Mouse (Mus musculus) c-Kit-negative CD71-positive TER-119-positive erythroid progenitor cells, embryonic 14.5 days (primary cell): Measurements from ENCODE around the gene Pecam1.
"Not testable (repeated sequence)": the region's sequence is repeated elsewhere in the genome, so short reads cannot be mapped to it uniquely, and the experiment has no call there.

ENCODE experiments used
- DNase-seq: peaks from one replicate; pipeline ENCODE4 v3.0.0-alpha.2; 2013; ENCODE audit warnings: low read depth, low spot score

Gene Pecam1

GRCm38 (mm10) chr11:106770195-106770974 lies 20.0 kb upstream of the Pecam1 start:
- DNase-seq = no peak

- no peak for DNase-seq
Observed at GRCm38 (mm10) chr11:106767516-106767915, 17.1 kb upstream of the Pecam1 start.

GRCm38 (mm10) chr11:106766611-106767162 lies 16.3 kb upstream of the Pecam1 start:
- DNase-seq = no peak

DNA sequence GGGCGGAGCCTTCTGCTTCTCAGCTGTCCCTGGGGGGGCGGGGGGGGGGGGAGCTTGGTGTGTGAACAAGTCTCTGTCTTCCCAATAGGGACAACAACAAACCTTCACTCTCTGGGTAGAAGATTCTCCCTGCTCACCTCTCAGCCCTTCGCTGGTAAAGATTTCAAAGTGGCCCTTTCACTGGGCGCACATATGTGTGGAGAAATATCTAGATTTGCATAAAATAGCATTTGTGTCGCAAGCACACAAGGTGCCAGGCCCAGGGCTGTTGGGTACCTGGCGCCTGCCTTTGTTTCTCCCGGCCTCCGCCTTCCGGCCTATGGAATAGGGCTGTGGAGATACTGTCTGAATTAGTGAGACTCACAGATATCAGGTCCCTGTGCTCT lies 12.4 kb upstream of the Pecam1 start:
- DNase-seq = no peak

DNA sequence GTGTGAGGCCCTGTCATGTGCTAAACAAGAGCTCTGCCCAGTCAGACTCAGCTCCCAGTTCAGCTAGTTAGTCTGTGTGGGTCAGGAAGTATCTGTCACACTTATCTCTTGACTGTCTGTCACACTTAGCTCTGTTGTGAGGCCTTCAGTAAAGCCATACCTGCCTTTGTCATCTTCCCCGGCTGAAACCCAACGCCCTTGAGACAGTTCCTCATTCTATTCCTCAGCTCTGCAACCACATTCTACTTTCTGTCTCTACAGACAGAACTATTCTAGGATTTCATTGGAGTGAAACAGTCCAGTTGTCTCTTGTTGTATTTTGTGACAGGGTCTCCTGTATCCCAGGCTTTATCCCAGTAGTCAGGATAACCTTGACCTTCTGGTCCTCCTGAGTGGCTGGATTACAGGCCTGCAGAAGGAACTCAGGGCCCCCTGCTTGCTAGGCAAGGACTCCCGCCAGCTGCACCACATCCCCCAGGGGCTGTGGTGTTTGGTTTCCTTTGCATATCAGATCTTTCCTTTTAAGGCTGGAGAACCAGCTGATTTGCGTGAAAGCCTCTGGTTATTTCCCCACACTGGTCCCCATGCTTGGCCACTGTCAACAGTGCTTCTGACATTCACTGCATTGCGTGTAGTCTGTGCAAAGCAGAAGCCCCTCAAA lies 11.8 kb upstream of the Pecam1 start:
- no peak for DNase-seq

- DNase-seq = no peak
Observed at GRCm38 (mm10) chr11:106760511-106760910, 10.1 kb upstream of the Pecam1 start.

DNA sequence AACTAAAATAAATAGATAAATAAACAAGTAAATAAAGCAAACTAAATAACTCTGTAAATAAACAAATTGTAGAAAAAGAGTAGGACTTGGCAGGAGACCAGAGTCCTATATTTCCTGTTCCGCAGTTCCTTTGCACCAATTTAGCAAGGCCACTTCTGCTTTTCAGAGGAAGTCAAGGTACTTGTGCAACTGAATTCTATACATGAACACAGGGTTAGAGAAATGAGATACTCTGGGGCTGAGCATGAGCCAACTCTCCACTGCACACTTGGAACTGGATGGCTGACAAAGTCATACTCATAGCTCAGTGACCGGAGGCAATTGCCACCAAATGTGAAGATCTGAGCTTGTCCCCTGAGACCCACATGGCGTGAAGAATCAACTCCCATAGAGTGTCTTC lies 8.6 kb upstream of the Pecam1 start:
- DNase-seq = no peak

DNA sequence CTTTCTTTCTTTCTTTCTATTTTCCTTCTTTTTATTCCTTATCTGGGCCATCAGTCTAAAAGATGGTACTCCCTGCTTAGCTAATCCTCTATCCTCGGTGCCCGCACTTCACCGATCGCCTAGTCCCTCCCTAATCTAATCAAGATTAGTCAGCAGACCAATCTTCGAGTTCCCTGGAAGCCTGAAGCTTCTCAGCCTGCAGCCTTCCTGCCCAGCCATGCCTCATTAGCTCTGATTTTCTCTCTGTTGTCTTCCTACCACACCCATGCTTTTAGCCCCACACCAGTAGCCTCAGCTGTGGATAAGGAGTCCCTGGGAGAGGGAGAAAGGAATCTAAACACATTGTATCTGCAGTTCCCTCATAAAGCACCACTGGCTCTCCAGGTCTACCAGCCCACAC lies 5.2 kb upstream of the Pecam1 start:
- DNase-seq = no peak

DNA sequence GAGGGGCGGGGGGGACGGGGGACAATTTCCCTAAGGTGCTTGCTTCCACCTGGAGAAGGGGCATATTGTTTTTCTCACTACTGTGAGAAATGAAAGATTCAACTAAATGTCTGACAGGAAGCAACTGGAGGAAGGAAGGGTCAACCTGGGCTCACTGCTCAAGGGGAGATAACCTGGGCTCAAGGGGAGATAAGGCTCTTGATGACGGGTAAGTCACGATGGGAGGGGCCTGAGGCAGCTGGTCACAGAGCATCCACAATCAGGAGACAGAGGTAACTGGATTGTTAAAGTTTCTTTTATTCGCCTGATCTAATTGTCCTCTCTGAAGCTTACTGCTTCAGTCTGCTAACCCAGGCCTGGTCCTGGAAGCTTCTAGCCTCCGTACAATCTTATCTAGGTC lies 2.9 kb upstream of the Pecam1 start:
- no peak for DNase-seq

DNA sequence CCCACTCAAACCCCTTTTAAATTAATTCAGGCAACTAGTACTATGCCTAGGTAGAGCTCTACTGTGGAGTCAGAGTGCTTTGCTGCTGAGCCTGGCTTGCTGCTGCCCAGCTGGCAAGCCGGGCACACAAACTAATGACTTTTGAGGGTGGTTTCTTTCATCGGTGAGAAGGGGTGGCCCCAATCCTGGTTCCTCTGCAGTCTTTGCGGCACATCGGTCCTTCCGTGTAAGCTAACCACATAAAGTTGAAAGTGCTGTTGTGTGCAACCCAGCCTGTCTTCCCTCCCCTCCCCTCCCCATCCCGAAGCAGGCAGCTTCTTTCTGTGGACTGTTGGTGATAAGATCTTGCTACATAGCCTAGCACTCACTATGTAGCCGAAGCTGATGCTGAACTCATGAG lies 1.7 kb upstream of the Pecam1 start:
- no peak for DNase-seq

- no peak for DNase-seq
Observed at GRCm38 (mm10) chr11:106751039-106752018, 901 bp upstream of the Pecam1 start, which contains the start of gene Milr1. Gene Milr1 (plus strand): TSS chr11:106751226.

DNA sequence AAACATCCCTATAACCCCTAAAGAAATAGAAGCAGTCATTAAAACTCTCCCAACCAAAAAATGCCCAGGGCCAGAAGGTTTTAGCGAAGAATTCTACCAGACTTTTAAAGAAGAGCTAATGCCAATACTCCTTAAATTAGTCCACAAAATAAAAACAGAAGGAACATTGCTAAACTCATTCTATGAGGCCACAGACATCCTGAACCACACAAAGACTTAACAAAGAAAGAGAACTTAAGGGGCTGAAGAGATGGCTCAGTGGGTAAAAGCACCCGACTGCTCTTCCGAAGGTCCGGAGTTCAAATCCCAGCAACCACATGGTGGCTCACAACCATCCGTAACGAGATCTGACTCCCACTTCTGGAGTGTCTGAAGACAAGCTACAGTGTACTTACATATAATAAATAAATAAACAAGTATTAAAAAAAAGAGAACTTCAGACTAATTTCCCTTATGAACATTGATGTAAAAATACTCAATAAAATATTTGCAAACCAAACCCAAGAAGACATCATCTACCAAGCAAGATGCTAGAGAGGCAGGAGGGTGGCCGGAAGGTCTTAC lies 789 bp downstream of the Pecam1 start:
- not testable (repeated sequence) for DNase-seq

DNA sequence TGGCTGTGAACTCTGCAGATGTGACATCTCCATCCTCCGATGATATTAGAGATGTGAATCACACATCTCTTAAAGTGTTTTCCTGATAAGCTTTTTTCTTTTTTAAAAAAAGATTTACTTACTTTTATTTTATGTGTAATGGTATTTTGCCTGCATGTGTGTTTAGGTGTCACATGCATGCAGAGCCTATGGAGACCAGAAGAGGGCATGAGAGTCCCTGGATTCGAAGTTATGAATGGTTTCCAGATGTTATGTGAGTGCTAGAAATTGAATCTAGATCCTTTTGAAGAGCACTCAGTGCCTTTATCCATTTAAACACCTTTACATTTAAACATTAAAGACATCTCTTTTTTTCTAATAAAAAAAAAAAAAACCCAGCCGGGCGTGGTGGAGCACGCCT lies 5.5 kb downstream of the Pecam1 start:
- DNase-seq = no peak

DNA sequence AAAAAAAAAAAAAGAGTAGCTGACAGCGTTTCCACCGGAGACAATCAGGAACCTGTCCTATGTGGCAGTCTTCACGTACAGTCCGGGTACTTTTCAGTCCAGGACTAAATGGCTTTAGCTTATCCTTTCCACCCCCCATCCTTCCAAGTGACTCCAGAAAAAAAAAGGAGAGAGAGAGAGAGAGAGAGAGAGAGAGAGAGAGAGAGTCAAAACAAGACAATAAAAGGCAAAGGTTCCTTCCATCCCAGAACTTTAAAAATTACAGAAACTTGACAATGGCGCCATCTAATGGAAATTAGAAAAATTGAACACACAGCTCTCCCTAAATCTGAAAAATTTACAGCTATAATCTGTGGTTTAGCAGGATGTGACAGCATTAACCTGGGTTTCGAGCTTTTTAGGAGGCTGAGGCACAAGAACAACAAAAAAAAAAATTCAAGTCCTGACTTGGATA lies 8.0 kb downstream of the Pecam1 start:
- no peak for DNase-seq

- DNase-seq = no peak
Observed at GRCm38 (mm10) chr11:106741826-106742225, 8.6 kb downstream of the Pecam1 start.

- no peak for DNase-seq
Observed at GRCm38 (mm10) chr11:106741232-106741631, 9.2 kb downstream of the Pecam1 start.

DNA sequence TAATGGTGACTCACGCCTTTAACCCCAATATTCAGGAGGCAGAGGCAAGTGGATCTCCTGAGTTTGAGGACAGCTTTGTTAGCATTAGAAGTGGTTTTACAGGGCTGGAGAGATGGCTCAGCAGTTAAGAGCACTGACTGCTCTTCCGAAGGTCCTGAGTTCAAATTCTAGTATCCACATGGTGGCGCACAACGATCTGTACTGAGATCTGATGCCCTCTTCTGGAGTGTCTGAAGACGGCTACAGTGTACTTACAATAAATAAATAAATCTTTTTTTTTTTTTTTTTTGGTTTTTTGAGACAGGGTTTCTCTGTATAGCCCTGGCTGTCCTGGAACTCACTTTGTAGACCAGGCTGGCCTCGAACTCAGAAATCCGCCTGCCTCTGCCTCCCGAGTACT lies 9.7 kb downstream of the Pecam1 start:
- DNase-seq = not testable (repeated sequence)

DNA sequence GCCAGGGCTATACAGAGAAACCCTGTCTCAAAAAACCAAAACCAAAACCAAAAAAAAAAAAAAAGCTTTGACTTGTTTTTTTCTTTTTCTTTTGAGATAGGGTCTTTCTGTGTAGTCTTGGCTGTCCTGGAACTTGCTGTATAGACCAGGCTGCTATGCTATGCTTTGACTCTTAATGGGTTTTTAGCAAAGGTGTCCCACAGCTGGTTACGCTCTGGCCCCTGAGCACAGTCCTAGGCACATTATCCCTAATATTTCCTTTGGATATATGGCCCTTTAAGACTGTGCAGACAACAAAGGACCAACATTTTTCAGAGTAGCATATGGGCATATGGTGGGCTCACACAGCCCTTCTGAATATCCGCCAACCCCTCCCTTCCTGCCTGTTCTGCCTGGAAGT lies 11.3 kb downstream of the Pecam1 start:
- DNase-seq = no peak

DNA sequence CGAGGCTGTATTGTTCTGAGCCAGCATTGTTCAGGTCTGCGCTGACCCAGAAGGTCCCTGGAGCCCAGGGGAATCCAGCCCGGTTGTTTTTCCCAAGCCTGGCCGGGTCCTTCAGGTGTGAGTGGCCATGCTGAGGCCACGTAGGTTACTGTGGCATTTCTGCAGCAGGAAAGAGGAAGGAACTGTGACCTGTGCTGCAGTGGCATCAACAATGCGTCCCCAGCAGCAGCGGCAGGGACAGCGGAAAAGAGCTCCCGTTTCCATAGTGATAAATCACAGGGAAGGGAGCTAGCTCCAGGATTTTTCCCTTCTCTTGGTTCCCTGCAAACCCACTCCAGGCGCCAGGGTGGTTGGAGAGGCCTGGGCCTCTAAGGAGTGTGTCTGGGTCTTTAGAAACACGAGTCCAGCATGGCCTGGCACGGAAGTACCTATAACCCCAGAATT lies 13.2 kb downstream of the Pecam1 start:
- DNase-seq = no peak

GRCm38 (mm10) chr11:106736614-106737013 lies 13.8 kb downstream of the Pecam1 start:
- DNase-seq = no peak

GRCm38 (mm10) chr11:106730714-106731113 lies 19.7 kb downstream of the Pecam1 start:
- DNase-seq = no peak
